Mouse (Mus musculus) brain, adult 2 months (tissue): ENCODE data around the gene Itga11.

Experiments used
- DNase-seq: peaks from one replicate; pipeline ENCODE4 v3.0.0; 2011; ENCODE audit warnings: low read depth, low spot score

Itga11 gene

GRCm38 (mm10) chr9:62677641-62678549, at the start of gene Itga11:
Gene Itga11 (plus strand): TSS chr9:62677826.
- DNase-seq, result no peak

- DNase-seq, result peak; percentile 80
These were observed 46.9 kb upstream of the Itga11 start for GRCm38 (mm10) chr9:62630631-62631240.

- DNase-seq, result peak; percentile 74
These were observed 45.2 kb upstream of the Itga11 start for GRCm38 (mm10) chr9:62632392-62632791.

DNA sequence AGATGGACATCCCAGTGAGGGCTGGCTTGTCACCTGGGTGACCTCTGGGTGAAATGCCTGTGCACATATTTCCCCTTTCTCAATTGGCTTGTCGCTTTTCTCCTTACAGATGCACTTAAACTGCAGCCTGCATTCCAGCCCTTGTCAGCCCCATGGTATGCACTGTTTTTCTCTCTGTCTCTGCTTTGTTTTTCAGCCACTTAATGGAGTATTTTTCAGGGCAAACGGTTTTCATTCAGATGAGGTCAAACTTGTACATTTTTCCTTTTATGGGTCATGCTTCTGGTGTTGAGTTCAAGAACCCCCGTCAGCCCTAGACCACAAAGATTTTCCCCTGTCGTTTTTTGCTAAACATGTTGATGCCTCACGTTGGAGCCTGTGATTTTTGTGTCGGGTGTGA, 39.6 kb upstream of the Itga11 start:
- DNase-seq, result no peak

- DNase-seq, result no peak
These were observed 37.9 kb upstream of the Itga11 start for GRCm38 (mm10) chr9:62639686-62640085.

DNA sequence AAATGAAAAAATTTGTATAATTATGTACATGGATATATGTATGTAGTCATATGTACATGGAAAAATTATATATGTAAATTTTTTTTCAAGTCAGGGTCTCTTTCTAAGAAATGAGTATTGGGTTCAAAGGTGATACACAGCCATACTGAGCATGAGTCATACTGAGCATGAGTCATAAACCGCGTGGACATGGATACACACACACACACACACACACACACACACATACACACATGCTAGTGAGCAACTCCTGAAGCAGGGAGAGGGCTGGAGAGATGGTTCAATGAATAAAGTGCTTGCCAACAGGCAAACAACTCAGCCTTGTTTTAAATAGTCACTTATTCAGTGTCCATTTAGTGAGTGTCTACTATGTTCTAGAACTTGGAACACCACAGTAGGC, 37.4 kb upstream of the Itga11 start:
- no peak for DNase-seq

GRCm38 (mm10) chr9:62645716-62646400, 31.8 kb upstream of the Itga11 start:
- peak; percentile 69 for DNase-seq

DNA sequence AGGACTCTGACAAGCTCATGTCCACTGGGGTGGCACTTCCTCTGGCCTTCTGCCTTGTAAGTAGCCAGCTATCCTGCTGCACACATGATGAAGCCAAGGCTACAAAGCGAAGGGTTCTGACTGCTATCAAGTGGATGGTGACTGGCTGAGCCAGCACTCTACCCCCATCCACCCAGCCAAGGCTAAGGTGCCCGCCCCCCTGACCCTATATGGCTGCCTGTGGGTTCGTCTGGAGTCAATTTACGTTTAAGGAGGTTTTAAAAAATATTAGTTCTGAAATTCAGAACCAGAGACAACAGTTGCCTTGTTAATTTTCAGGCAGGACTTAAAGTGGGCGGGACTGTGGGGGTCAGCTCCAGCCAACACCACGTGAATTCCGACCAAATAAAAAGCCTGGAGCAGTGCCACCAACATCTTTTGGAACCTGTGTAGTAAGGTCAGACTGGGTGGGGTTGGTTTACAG, 30.9 kb upstream of the Itga11 start:
- DNase-seq, result no peak

DNA sequence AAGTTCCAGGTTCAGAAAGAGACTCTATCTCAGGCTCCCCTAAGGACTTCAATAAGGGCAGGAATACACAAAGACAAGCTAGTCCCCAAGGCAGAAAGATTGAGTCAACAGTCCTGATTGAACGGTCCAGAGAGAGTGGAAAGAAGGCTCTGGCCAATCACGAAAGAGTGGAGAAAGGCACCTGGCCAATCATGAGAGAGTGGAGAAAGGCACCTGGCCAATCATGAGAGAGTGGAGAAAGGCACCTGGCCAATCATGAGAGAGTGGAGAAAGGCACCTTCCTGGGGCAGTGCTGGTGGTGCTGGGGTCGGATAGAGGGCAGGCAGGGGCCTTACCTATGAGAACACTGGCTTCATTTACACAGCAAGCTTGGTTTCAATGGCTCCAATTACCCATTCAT, 28.2 kb upstream of the Itga11 start:
- DNase-seq, result no peak

DNA sequence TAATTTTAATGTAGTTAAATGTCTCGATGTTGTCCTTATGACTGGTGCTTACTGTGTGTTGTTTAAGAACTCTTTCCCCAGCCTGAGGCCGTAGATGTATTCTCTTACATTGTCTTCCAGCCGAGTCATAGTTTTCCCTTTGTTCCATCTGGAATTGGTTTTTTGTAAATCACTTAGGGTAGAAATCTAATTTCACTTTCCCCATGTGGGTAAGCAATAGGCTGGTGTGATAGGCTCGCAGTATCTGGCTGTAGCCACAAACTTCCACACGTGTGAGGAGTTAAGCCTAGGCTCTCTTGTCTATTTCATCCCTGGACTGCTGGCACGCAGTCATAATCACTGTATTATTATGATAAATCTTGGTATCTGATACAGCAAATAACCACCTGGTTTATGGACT, 26.9 kb upstream of the Itga11 start:
- DNase-seq, result no peak

DNA sequence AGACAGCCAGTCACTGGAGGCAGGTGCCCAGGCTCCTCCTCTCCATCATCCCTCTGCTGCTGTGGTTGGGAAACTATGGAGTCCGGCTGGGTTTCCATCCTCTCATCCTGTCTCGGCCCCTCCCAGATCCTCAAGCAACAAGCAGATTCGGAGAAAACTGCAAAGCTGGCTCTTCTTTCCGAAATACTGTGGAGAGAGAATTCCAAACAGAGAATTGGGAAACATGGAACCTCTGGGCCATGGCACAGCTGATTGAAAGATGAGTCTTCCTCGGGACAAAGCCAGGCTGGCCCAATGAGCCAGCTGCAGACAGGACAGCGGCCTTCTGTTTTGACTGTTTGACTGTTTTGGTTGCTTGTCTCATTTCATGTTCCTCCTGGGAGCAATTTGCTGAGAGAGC, 23.3 kb upstream of the Itga11 start:
- DNase-seq, result no peak

DNA sequence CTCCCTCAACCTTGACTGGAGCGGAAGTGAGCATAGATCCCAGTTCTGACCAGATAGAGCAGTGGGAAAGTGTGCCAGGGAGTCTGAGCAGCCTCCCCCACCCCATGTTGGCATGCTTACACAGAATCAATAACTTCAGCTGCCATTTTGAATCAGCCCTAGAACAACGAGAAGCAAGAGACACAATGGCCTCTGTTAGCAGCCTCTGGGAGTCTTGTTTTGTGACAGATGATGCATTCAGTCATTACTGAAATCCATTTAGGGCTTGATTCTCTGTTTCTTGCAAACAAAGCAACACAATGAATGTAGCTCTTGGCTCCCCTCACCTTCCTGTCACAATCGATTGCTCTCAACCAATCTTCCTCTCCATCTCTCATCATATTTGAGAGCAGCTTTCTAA, 19.6 kb upstream of the Itga11 start:
- DNase-seq, result peak; percentile 47

- no peak for DNase-seq
These were observed 18.6 kb upstream of the Itga11 start for GRCm38 (mm10) chr9:62659026-62659425.

DNA sequence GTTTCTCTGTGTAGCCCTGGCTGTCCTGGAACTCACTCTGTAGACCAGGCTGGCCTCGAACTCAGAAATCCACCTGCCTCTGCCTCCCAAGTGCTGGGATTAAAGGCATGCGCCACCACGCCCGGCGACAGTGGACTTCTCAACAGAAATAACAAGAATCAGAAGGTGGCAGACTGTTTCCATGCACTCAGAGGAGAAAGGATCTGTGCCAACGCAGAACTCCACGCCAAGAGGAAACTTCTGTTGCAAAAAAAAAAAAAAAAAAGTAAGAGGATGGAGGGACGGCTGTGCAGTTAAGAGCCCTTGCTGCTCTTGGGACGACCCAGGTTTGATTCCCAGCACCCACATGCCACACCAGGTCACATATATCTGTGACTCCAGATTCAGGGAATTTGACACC, 16.7 kb upstream of the Itga11 start:
- DNase-seq, result peak; percentile 53

DNA sequence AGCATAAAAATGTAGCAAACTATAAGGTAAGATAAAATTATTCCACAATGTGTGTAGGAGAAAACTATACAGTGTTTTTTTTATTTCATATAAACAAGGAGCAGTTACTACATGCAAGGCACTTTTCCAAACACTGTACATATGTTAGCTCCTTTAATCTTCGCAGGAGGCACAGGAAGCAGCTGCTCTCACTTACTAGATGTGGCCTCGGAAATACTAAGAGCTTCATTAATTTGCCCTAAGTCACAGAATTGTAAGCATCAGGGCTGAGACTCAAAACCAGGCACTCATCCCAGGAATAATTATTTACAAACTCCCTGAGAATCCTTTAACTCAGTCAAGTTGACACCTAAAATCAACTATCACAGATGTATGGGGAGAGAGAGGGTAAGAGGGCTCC, 14.2 kb upstream of the Itga11 start:
- DNase-seq, result no peak

GRCm38 (mm10) chr9:62664115-62664725, 13.4 kb upstream of the Itga11 start:
- DNase-seq, result no peak

- no peak for DNase-seq
These were observed 11.7 kb upstream of the Itga11 start for GRCm38 (mm10) chr9:62665892-62666291.

DNA sequence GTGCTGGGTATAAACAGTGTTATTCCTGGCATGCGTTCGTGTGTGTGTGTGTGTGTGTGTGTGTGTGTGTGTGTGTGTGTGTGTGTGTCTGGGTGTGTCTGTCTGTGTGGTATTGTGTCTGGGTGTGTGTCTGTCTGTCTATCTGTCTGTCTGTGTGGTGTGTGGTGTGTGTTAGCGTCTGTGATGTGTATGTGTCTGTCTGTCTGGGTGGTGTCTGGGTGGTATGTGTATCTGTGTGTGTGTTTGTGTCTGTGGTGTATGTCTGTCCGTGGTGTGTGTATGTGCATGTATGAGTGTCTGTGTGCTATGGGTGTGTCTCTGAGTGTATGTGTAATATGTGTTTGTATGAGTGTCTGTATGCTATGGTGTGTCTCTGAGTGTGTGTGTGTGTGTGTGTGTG, 9.1 kb upstream of the Itga11 start:
- DNase-seq, result no peak

- peak; percentile 78 for DNase-seq
These were observed 4.4 kb upstream of the Itga11 start for GRCm38 (mm10) chr9:62673241-62673640.

GRCm38 (mm10) chr9:62675172-62675571, 2.5 kb upstream of the Itga11 start:
- no peak for DNase-seq

GRCm38 (mm10) chr9:62678550-62679155, 1.0 kb downstream of the Itga11 start:
- DNase-seq, result peak; percentile 45

DNA sequence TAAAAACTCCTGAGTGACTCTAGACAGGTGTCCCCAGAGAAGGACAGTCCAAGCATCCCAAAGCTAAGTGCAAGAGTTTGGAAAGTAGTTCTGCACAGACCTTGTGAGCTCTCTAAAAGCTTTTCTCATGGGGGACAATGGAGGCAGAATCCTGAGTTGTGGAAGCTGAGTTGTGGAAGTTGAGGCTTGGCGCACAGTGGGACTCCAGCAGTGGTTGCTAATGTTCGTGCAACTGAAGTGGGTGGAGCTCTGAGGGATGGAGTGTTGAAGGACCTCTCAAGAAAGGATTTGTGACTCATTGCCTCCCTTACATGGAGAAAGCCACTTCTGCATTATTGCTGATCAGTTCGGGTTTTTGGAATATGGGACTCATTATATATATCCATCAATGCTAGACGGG, 1.8 kb downstream of the Itga11 start:
- DNase-seq, result no peak
